Mouse (Mus musculus): ENCODE results near the gene Gm20696. TPM values are rescaled to one million over a fixed set of nuclear protein-coding genes. Genes with fewer than 3 reads are reported as not detected.

Gene Gm20696
- polyA plus RNA-seq, 1 experiment = not detected

DNA sequence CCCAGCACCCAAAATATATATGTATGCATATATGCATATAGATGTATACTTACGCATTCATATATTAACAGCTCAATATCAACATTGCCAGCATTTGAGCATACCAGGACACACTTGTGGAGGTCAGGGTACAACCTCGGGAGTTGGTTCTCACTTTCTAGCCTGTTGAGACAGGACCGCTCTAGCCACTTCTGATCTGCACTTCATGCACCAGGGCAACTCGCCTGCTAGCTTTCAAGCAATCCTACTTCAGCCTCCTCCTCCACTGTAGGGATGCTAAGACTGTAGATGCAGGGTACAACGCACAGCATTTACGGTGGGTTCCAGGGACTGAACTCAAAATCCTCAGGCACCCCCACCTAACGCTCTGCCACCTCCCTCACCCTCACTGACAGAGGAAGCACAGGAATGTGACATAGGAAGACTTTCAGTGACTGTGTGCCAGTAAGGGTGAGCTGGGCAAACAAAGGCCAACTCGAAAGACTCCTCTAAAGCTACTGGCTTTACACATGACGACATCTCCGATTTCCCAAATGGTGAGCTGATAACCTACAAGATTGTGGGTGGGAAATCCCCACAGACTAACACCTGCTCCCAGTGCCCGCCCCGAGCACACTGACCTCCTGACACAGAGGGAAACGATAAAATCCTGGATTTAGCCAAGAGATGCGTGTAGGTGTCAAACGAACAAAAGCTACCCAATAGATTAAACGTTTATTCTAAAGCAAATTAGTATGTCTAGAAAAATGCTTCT lies 237.0 kb downstream of the Gm20696 start:
- Histone ChIP-seq H3K4me3 (replicated peaks) (no peak overlapping the region), H3K4me1 (ENCODE audit: control insufficient read depth) (no peaks in the 10 kb centered on the region), H3K9me3 (ENCODE audit: control insufficient read depth, low read length) (no peaks in the 10 kb centered on the region), H3K36me3 (ENCODE audit: control insufficient read depth) (no peaks in the 10 kb centered on the region; the same call in 1 of the 2 replicates), H3K27me3 (ENCODE audit: control insufficient read depth) (no peaks in the 10 kb centered on the region)
- TF ChIP-seq TAL1 (IDR thresholded peaks at IDR 0.05; ENCODE audit: low read length) = no peak
- TF ChIP-seq GATA1 (IDR thresholded peaks at IDR 0.05; ENCODE audit: low read length) = no peak

DNA sequence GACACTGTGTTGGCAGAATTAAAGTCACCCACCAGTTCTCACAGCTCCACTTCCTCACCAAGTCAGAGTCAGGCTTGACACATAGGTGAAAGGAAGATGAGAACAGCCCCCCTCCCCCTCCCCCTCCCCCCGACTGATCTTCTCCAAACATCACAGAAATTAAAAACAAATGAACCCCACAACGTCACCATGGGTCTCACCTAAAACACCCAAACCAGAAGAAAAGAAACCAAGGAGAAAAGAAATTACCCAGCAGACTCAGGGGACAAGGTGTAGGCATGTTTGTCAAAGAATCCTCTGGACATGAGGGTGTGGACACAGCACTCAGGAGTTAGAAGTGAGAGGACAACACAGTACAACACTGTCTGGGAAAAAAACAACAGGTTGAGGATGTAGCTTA lies 237.6 kb downstream of the Gm20696 start:
- no peaks in the 10 kb centered on the region; the same call in 1 of the 2 replicates for H3K36me3 ChIP-seq (ENCODE audit: control insufficient read depth)
- H3K9me3 ChIP-seq (ENCODE audit: control insufficient read depth, low read length) = no peaks in the 10 kb centered on the region
- TF ChIP-seq GATA1 (IDR thresholded peaks at IDR 0.05; ENCODE audit: low read length) (no peak), TAL1 (IDR thresholded peaks at IDR 0.05; ENCODE audit: low read length) (no peak)
- H3K4me3 ChIP-seq (replicated peaks) = no peak overlapping the region
- H3K27me3 ChIP-seq (ENCODE audit: control insufficient read depth) = no peaks in the 10 kb centered on the region
- H3K4me1 ChIP-seq (ENCODE audit: control insufficient read depth) = no peaks in the 10 kb centered on the region

DNA sequence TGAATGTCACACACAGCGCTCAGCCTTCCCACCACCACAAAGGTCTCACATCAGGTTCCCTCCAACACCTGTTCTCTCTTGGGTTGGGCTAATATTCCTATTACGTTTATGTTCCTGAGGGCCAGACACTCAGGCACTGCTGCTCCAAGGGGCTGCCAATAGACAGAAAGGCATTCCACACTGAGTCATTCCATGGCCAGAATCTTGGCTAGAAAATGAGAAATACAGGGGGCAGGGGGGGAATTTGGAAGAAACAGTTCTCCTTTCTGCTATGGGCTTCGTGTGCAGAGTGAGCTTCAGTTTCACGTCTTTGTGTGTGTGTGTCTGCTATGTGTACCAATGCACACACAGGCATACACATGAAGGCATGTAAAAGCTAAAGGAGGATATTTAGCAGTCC lies 239.3 kb downstream of the Gm20696 start:
- H3K9me3 ChIP-seq (ENCODE audit: control insufficient read depth, low read length) = no peaks in the 10 kb centered on the region
- TF ChIP-seq GATA1 (IDR thresholded peaks at IDR 0.05; ENCODE audit: low read length) = no peak
- no peak for TF ChIP-seq TAL1 (IDR thresholded peaks at IDR 0.05; ENCODE audit: low read length)
- no peaks in the 10 kb centered on the region for H3K4me1 ChIP-seq (ENCODE audit: control insufficient read depth)
- no peaks in the 10 kb centered on the region; the same call in 1 of the 2 replicates for H3K36me3 ChIP-seq (ENCODE audit: control insufficient read depth)
- H3K4me3 ChIP-seq (replicated peaks) = no peak overlapping the region
- H3K27me3 ChIP-seq (ENCODE audit: control insufficient read depth) = no peaks in the 10 kb centered on the region

DNA sequence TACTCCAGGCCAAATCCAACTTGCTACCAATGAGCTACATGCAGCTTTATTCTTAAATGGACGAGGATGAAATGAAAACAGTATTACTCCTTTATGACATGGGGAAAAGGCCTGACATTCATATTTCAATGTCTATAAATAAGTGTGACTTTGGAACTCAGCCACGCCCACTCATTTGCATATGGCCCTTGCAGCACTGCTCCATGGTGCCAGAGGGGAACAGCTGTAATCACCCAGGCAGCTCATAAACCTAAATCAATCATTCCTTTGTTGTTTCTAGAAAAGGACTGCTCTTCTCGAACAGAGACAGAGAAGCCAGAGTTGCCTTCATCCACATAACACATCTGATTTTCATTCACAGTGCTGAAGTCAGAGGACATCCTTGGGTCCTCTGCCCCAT lies 241.6 kb downstream of the Gm20696 start:
- no peaks in the 10 kb centered on the region for H3K9me3 ChIP-seq (ENCODE audit: control insufficient read depth, low read length)
- H3K36me3 ChIP-seq (ENCODE audit: control insufficient read depth) = no peaks in the 10 kb centered on the region; the same call in 1 of the 2 replicates
- H3K4me3 ChIP-seq (replicated peaks) = no peak overlapping the region
- TF ChIP-seq TAL1 (IDR thresholded peaks at IDR 0.05; ENCODE audit: low read length) (no peak), GATA1 (IDR thresholded peaks at IDR 0.05; ENCODE audit: low read length) (no peak)
- no peaks in the 10 kb centered on the region for H3K4me1 ChIP-seq (ENCODE audit: control insufficient read depth)
- no peaks in the 10 kb centered on the region for H3K27me3 ChIP-seq (ENCODE audit: control insufficient read depth)

- Histone ChIP-seq H3K4me1 (ENCODE audit: control insufficient read depth) (no peaks in the 10 kb centered on the region), H3K36me3 (ENCODE audit: control insufficient read depth) (no peaks in the 10 kb centered on the region; the same call in 1 of the 2 replicates), H3K4me3 (replicated peaks) (no peak overlapping the region), H3K27me3 (ENCODE audit: control insufficient read depth) (no peaks in the 10 kb centered on the region), H3K9me3 (ENCODE audit: control insufficient read depth, low read length) (no peaks in the 10 kb centered on the region)
- TF ChIP-seq GATA1 (IDR thresholded peaks at IDR 0.05; ENCODE audit: low read length) (no peak), TAL1 (IDR thresholded peaks at IDR 0.05; ENCODE audit: low read length) (no peak)
Observed at GRCm38 (mm10) chr6:99420666-99421065, 245.9 kb downstream of the Gm20696 start.

DNA sequence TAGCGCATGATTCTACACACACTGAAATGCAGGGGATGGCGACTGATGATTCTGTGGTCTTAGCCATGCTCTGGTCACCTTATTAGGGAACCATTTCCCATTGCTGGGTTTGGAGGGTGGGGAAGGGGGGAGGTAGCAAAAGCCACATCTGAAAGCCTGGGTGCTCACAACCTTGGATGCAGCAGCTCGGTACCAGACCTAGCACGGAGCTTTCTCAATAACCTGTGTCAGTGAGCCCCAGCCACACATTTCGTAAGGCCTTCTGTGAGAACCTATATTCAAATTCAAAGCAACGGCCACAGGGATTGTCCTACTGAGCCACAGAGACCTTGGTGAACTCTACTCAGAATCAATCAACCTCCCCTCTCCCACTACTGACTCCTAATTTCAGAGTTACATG lies 254.0 kb downstream of the Gm20696 start:
- TF ChIP-seq GATA1 (IDR thresholded peaks at IDR 0.05; ENCODE audit: low read length) (no peak), TAL1 (IDR thresholded peaks at IDR 0.05; ENCODE audit: low read length) (no peak)
- Histone ChIP-seq H3K4me1 (ENCODE audit: control insufficient read depth) (no peaks in the 10 kb centered on the region), H3K36me3 (ENCODE audit: control insufficient read depth) (no peaks in the 10 kb centered on the region), H3K27me3 (ENCODE audit: control insufficient read depth) (no peaks in the 10 kb centered on the region), H3K4me3 (replicated peaks) (no peak overlapping the region), H3K9me3 (ENCODE audit: control insufficient read depth, low read length) (no peaks in the 10 kb centered on the region)

GRCm38 (mm10) chr6:99409602-99410001 lies 257.0 kb downstream of the Gm20696 start:
- Histone ChIP-seq H3K4me3 (replicated peaks) (no peak overlapping the region), H3K36me3 (ENCODE audit: control insufficient read depth) (no peaks in the 10 kb centered on the region), H3K4me1 (ENCODE audit: control insufficient read depth) (no peaks in the 10 kb centered on the region), H3K9me3 (ENCODE audit: control insufficient read depth, low read length) (no peaks in the 10 kb centered on the region), H3K27me3 (ENCODE audit: control insufficient read depth) (no peaks in the 10 kb centered on the region)
- TF ChIP-seq GATA1 (IDR thresholded peaks at IDR 0.05; ENCODE audit: low read length) = no peak
- TF ChIP-seq TAL1 (IDR thresholded peaks at IDR 0.05; ENCODE audit: low read length) = no peak

DNA sequence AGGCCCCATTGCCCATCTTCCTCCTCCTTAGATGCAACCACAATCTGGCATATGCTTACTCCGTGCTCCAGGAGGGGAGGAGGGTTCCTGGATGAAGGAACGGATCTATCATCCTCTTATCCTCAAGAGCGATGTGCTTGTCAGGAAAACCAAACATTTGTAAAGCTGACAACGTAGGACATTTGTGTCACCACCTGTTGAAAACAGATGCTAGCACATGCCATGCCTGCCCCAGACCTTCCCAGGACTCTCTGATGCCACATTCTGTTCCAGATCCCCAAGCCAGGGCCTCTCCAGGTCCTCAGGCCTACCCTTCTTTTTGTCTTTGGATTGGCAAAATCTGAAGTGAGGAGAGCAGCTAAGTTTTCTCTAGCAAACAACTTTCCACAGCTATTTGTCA lies 257.7 kb downstream of the Gm20696 start:
- TF ChIP-seq TAL1 (IDR thresholded peaks at IDR 0.05; ENCODE audit: low read length) = no peak
- no peak for TF ChIP-seq GATA1 (IDR thresholded peaks at IDR 0.05; ENCODE audit: low read length)
- Histone ChIP-seq H3K36me3 (ENCODE audit: control insufficient read depth) (no peaks in the 10 kb centered on the region), H3K9me3 (ENCODE audit: control insufficient read depth, low read length) (no peaks in the 10 kb centered on the region), H3K4me1 (ENCODE audit: control insufficient read depth) (no peaks in the 10 kb centered on the region), H3K4me3 (replicated peaks) (no peak overlapping the region), H3K27me3 (ENCODE audit: control insufficient read depth) (no peaks in the 10 kb centered on the region)

DNA sequence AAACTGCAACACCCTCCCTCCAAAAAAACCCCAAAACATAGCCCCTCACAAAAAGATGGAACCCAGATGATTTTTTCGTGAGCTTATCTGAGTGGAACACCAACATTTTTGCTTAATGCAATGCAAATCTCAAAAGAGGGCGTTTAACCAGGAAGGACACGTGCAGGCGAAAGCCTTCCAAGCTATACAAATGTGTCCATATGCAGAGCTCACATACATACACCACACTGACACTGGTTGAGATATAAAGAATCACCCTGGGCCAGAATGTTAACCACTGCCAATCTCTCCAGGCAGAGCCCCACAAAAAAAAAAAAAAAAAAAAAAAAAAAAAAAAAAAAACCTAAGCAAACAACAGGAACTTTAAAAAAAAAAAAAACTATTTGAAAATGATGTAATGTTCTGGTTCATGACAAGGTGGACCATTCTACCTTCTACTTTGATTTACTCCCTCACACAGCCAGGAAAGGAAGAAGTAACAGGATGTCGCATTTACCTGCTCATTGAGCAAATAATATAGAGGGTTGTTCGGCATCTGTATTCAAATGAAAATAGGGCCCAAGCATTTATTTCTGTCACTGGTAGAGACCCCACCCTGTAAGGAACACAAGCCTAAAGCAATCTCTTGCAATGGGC lies 262.7 kb downstream of the Gm20696 start:
- Histone ChIP-seq H3K4me3 (replicated peaks) (no peak overlapping the region), H3K4me1 (ENCODE audit: control insufficient read depth) (no peaks in the 10 kb centered on the region), H3K9me3 (ENCODE audit: control insufficient read depth, low read length) (no peaks in the 10 kb centered on the region), H3K27me3 (ENCODE audit: control insufficient read depth) (no peaks in the 10 kb centered on the region), H3K36me3 (ENCODE audit: control insufficient read depth) (no peaks in the 10 kb centered on the region)
- no peak for TF ChIP-seq TAL1 (IDR thresholded peaks at IDR 0.05; ENCODE audit: low read length)
- no peak for TF ChIP-seq GATA1 (IDR thresholded peaks at IDR 0.05; ENCODE audit: low read length)
